Mouse (Mus musculus) thymus, adult 2 months (tissue): ENCODE data around the gene Zfhx3. TPM values are rescaled to one million over a fixed set of nuclear protein-coding genes. Genes with fewer than 3 reads are reported as not detected.
A peak's percentile ranks its signal among the peaks of the same experiment; 100 is the strongest.

Experiments
- DNase-seq: peaks from one replicate; pipeline ENCODE4 v3.0.0; 2021
- H3K27ac ChIP-seq: fragments of 200-500 bp; 2 replicates; pipeline ENCODE4 v1.5.1; 2012; ENCODE audit warnings: low read length, control low read depth; ENCODE audit not compliant: control insufficient read depth, insufficient read depth
- H3K27me3 ChIP-seq: fragments of 200-500 bp; 2 replicates; pipeline ENCODE4 v1.6.1; 2012; ENCODE audit warnings: mild to moderate bottlenecking, low read length, moderate library complexity, mixed read lengths; ENCODE audit not compliant: control insufficient read depth, insufficient read depth
- H3K36me3 ChIP-seq: fragments of 200-500 bp; 2 replicates; pipeline ENCODE4 v1.6.1; 2012; ENCODE audit warnings: mild to moderate bottlenecking, low read length, moderate library complexity; ENCODE audit not compliant: control insufficient read depth, insufficient read depth
- H3K4me1 ChIP-seq: fragments of 200-500 bp; replicated peaks from 2 replicates; pipeline ENCODE4 v1.6.1; 2012; ENCODE audit warnings: low read length; ENCODE audit not compliant: control insufficient read depth, insufficient read depth
- H3K4me3 ChIP-seq: fragments of 200-500 bp; 2 replicates; pipeline ENCODE4 v1.5.1; 2012; ENCODE audit warnings: mild to moderate bottlenecking, low read length, control low read depth, moderate library complexity; ENCODE audit not compliant: control insufficient read depth, insufficient read depth
- CTCF ChIP-seq: fragments of 200-500 bp; IDR thresholded peaks from 2 replicates; pipeline ENCODE4 v1.5.1; 2012; ENCODE audit warnings: mild to moderate bottlenecking, control low read depth, low read length, moderate library complexity, borderline replicate concordance; ENCODE audit not compliant: control insufficient read depth, poor library complexity, insufficient read depth; ENCODE audit errors: extremely low read depth
- POLR2A ChIP-seq: fragments of 200-500 bp; IDR thresholded peaks from 2 replicates; pipeline ENCODE4 v1.6.1; 2012; ENCODE audit warnings: mild to moderate bottlenecking, low read length, control low read depth, moderate library complexity; ENCODE audit not compliant: control insufficient read depth, poor library complexity, insufficient read depth; ENCODE audit errors: extremely low read depth
- WGBS: fragments of 180-500 bp; shearing (Covaris S2); methylation state at CpG from one replicate; pipeline ENCODE4 v1.1.7; 2018; 5-methylcytosine and 5-hydroxymethylcytosine counted together
- polyA plus RNA-seq: library from polyadenylated mRNA; depleted of rRNA; stranded (reverse); fragments of >200 nt; gene quantifications from 2 replicates; pipeline ENCODE4 v1.2.3, GENCODE M21; 2012

The Zfhx3 gene
- polyA plus RNA-seq, 1 experiment = 1.1 TPM

GRCm38 (mm10) chr8:108973639-108974325, 1031.3 kb downstream of the Zfhx3 start:
- WGBS = 75% methylated on average over 9 of the region's 9 CpGs
- Histone ChIP-seq H3K4me3 (no peak overlapping the region), H3K4me1 (peaks cover 4% of the 10 kb centered on the region), H3K27ac (peak overlapping the region; percentile 62), H3K27me3 (no peaks in the 10 kb centered on the region), H3K36me3 (no peaks in the 10 kb centered on the region)
- peak; percentile 16 for DNase-seq
- TF ChIP-seq CTCF (no peak), POLR2A (no peak)

- 87% methylated on average over 11 of the region's 11 CpGs for WGBS
- H3K4me3 ChIP-seq = no peak overlapping the region
- DNase-seq = no peak
- H3K27me3 ChIP-seq = no peaks in the 10 kb centered on the region
- H3K4me1 ChIP-seq = peaks cover 4% of the 10 kb centered on the region
- TF ChIP-seq POLR2A (no peak), CTCF (no peak)
- no peak overlapping the region for H3K27ac ChIP-seq
- H3K36me3 ChIP-seq = no peaks in the 10 kb centered on the region
These were observed 1035.4 kb downstream of the Zfhx3 start for GRCm38 (mm10) chr8:108977693-108978361.

DNA sequence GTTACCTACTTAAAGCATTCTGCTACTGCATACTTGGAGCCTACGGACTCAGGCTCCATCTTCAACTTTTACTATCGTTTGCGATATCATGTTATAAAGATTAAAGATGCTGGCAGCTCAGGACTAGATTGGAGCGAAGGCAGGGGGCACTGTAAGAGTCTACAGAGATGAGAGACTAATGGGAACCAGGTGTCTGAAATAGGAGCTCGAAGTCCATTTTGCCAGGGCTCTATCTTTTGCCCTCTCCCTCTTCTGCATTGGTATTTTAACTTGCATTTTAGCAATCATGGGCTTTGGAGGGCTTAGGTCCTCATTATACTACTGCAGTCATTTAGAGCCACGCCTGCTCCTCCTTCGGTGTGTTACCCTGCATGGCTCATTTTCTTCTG, 1035.9 kb downstream of the Zfhx3 start:
- Histone ChIP-seq H3K4me3 (no peak overlapping the region), H3K27me3 (no peaks in the 10 kb centered on the region), H3K4me1 (peaks cover 4% of the 10 kb centered on the region), H3K36me3 (no peaks in the 10 kb centered on the region), H3K27ac (no peak overlapping the region)
- no peak for DNase-seq
- 93% methylated on average over 7 of the region's 7 CpGs for WGBS
- TF ChIP-seq POLR2A (no peak), CTCF (no peak)

GRCm38 (mm10) chr8:108984904-108985303, 1042.5 kb downstream of the Zfhx3 start:
- H3K27me3 ChIP-seq = no peaks in the 10 kb centered on the region

GRCm38 (mm10) chr8:108989841-108990240, 1047.4 kb downstream of the Zfhx3 start:
- TF ChIP-seq POLR2A (no peak), CTCF (no peak)
- Histone ChIP-seq H3K27me3 (no peaks in the 10 kb centered on the region), H3K36me3 (no peaks in the 10 kb centered on the region), H3K4me1 (no peaks in the 10 kb centered on the region), H3K27ac (no peak overlapping the region), H3K4me3 (no peak overlapping the region)
- WGBS = 92% methylated on average over 5 of the region's 5 CpGs
- DNase-seq = no peak

More at GRCm38 (mm10) chr8:108984904-108985303, 1042.5 kb downstream of the Zfhx3 start:
- H3K4me3 ChIP-seq = no peak overlapping the region
- TF ChIP-seq POLR2A = no peak
- no peak for TF ChIP-seq CTCF
- 72% methylated on average over 2 of the region's 2 CpGs for WGBS
- no peak for DNase-seq
- H3K27ac ChIP-seq = no peak overlapping the region
- no peaks in the 10 kb centered on the region for H3K36me3 ChIP-seq
- no peaks in the 10 kb centered on the region for H3K4me1 ChIP-seq

DNA sequence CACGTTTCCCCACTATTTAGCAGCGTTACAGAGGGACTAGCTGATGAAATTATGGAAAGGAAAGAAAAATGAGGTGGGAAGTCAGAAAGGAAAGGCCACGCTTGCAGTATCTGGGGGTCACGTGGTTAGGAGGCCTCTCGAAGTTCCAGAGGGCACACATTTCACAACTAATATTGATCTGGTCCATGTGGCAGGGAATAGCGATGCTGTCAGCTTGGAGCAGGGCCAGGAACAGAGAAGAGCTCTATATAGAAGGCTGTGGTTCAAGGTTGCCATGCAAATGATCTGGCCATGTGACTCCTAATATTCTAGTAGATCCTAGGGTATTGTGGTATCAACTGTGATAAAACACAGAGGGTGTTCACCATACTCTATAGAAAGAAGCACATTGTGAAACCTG, 1048.1 kb downstream of the Zfhx3 start:
- no peaks in the 10 kb centered on the region for H3K27me3 ChIP-seq
- H3K36me3 ChIP-seq = no peaks in the 10 kb centered on the region
- H3K27ac ChIP-seq = no peak overlapping the region
- no peaks in the 10 kb centered on the region for H3K4me1 ChIP-seq
- 89% methylated on average over 6 of the region's 6 CpGs for WGBS
- no peak for TF ChIP-seq POLR2A
- TF ChIP-seq CTCF = no peak
- DNase-seq = no peak
- no peak overlapping the region for H3K4me3 ChIP-seq
